Mouse (Mus musculus) liver, embryonic 14.5 days (tissue): ENCODE measurements around the gene Knop1. TPM values are rescaled to one million over a fixed set of nuclear protein-coding genes. Genes with fewer than 3 reads are reported as not detected.

ENCODE experiments used
- ATAC-seq: fragments of 200-750 bp; cut with Nextera tagmentation; 2 replicates; pipeline ENCODE4 v1.8.0; 2017; ENCODE audit warnings: moderate number of reproducible peaks, mild to moderate bottlenecking, moderate library complexity; ENCODE audit not compliant: insufficient read depth
- DNase-seq, 3 experiments: peaks; one replicate each; pipeline ENCODE4 v3.0.0-alpha.2; 2012 to 2013; ENCODE audit warnings: low read depth in 3 of 3, low spot score in 3 of 3
- H3K27ac ChIP-seq: fragments of 300-500 bp; sonication (generic); 2 replicates; pipeline ENCODE4 v1.5.1; 2014; ENCODE audit warnings: moderate library complexity, mild to moderate bottlenecking, control low read depth, inconsistent platforms
- H3K27me3 ChIP-seq: fragments of 300-500 bp; sonication (generic); 2 replicates; pipeline ENCODE4 v1.6.1; 2014; ENCODE audit warnings: mild to moderate bottlenecking, low read length, moderate library complexity; ENCODE audit not compliant: control insufficient read depth, insufficient read depth
- H3K36me3 ChIP-seq: fragments of 300-500 bp; sonication (generic); replicated peaks from 2 replicates; pipeline ENCODE4 v1.6.1; 2014; ENCODE audit warnings: low read depth; ENCODE audit not compliant: control insufficient read depth, insufficient read depth
- H3K4me1 ChIP-seq, 2 experiments: fragments of 200-500 bp in 1 of 2; fragments of 300-500 bp in 1 of 2; sonication (generic) in 1 of 2; replicated peaks; 2 replicates each; pipeline ENCODE4 v1.6.1; 2012 to 2014; ENCODE audit warnings: antibody characterized with exemption in 1 of 2, inconsistent platforms in 1 of 2, low read length in 1 of 2; ENCODE audit not compliant: control insufficient read depth in 2 of 2, insufficient read depth in 2 of 2
- H3K4me2 ChIP-seq: fragments of 300-500 bp; sonication (generic); 2 replicates; pipeline ENCODE4 v1.6.1; 2014; ENCODE audit warnings: low read depth, mild to moderate bottlenecking, control low read depth, moderate library complexity
- H3K4me3 ChIP-seq, 2 experiments: fragments of 200-500 bp in 1 of 2; fragments of 300-500 bp in 1 of 2; sonication (generic) in 1 of 2; 2 replicates each; pipeline ENCODE4 v1.5.1; 2012 to 2014; ENCODE audit warnings: low read depth in 2 of 2, low read length in 2 of 2, mild to moderate bottlenecking in 2 of 2, control low read depth in 1 of 2, inconsistent platforms in 1 of 2, moderate library complexity in 1 of 2; ENCODE audit not compliant: insufficient read depth in 1 of 2
- H3K9ac ChIP-seq: fragments of 300-500 bp; sonication (generic); replicated peaks from 2 replicates; pipeline ENCODE4 v1.6.1; 2014; ENCODE audit warnings: mild to moderate bottlenecking, control low read depth, moderate library complexity
- H3K9me3 ChIP-seq: fragments of 300-500 bp; sonication (generic); 2 replicates; pipeline ENCODE4 v1.6.1; 2016; ENCODE audit warnings: low read length, mixed read lengths; ENCODE audit not compliant: control insufficient read depth
- CTCF ChIP-seq: IDR thresholded peaks from 2 replicates; pipeline ENCODE4 v1.5.1; 2016; ENCODE audit warnings: antibody characterized with exemption, low read depth, control low read depth
- EP300 ChIP-seq: IDR thresholded peaks from 2 replicates; pipeline ENCODE4 v1.6.1; 2016; ENCODE audit warnings: antibody characterized with exemption, low read depth
- WGBS: fragments of 180-500 bp; shearing (Covaris S2); extraction: QIAGEN DNeasy Blood & Tissue Kit; methylation state at CpG from one replicate; pipeline ENCODE4 v1.1.7; 2014; ENCODE audit not compliant: insufficient replicate concordance; 5-methylcytosine and 5-hydroxymethylcytosine counted together
- polyA plus RNA-seq, 2 experiments: library from polyadenylated mRNA; depleted of rRNA in 1 of 2; stranded (reverse) in 1 of 2; unstranded in 1 of 2; fragments of >200 nt; fragmentation: Nextera tagmentation in 1 of 2; extraction: Ambion mirVana in 1 of 2; gene quantifications; 2 replicates each; pipeline versions ENCODE4 v1.2.1 to v1.2.3; 2012 to 2014

Gene Knop1
- polyA plus RNA-seq (2012; rRNA removed): 8.0 and 11.0 TPM in 2 replicates
- 32.0 and 34.8 TPM in 2 replicates for polyA plus RNA-seq (2014; fragmentation: Nextera tagmentation; extraction: Ambion mirVana)

GRCm38 (mm10) chr7:118855877-118856304 lies at the start of gene Knop1:
TSS of gene Knop1 (minus strand) at chr7:118856254.
- Histone ChIP-seq H3K36me3 (peaks cover 3% of the 10 kb centered on the region), H3K27me3 (no peaks in the 10 kb centered on the region), H3K4me3 (peak within 1 kb of the TSS; percentile 82 to 89), H3K4me2 (peak within 1 kb of the TSS; percentile 80), H3K4me1 (peaks cover 2 to 7% of the 10 kb centered on the region in 2 experiments; a peak in 3 of 4 replicates), H3K9ac (peak within 1 kb of the TSS; percentile 80), H3K9me3 (no peaks in the 10 kb centered on the region), H3K27ac (no peak within 1 kb of the TSS)
- no peak for DNase-seq
- no peak for TF ChIP-seq CTCF
- TF ChIP-seq EP300: no peak
- under 1% methylated on average over 46 of the region's 46 CpGs for WGBS
- ATAC-seq: peak; percentile 81

- Histone ChIP-seq H3K27ac (no peak overlapping the region), H3K27me3 (no peaks in the 10 kb centered on the region), H3K9ac (no peak overlapping the region), H3K9me3 (no peaks in the 10 kb centered on the region), H3K4me1 (no peaks in the 10 kb centered on the region), H3K36me3 (no peaks in the 10 kb centered on the region), H3K4me3 (no peak overlapping the region), H3K4me2 (no peak overlapping the region)
- WGBS: 71% methylated on average over 4 of the region's 4 CpGs
- DNase-seq (no peak), ATAC-seq (no peak)
- no peak for TF ChIP-seq CTCF
- TF ChIP-seq EP300: no peak
Observed at GRCm38 (mm10) chr7:118904530-118904929, 48.5 kb upstream of the Knop1 start.

- no peak for DNase-seq
- Histone ChIP-seq H3K9ac (no peak overlapping the region), H3K4me1 (no peaks in the 10 kb centered on the region), H3K27ac (no peak overlapping the region), H3K4me2 (no peak overlapping the region), H3K9me3 (no peaks in the 10 kb centered on the region), H3K27me3 (no peaks in the 10 kb centered on the region), H3K36me3 (no peaks in the 10 kb centered on the region), H3K4me3 (no peak overlapping the region)
- ATAC-seq: no peak
- 64% methylated on average over 9 of the region's 9 CpGs for WGBS
- no peak for TF ChIP-seq EP300
- TF ChIP-seq CTCF: no peak
Observed at GRCm38 (mm10) chr7:118903879-118904278, 47.8 kb upstream of the Knop1 start.

GRCm38 (mm10) chr7:118902944-118903343 lies 46.9 kb upstream of the Knop1 start:
- no peaks in the 10 kb centered on the region for H3K9me3 ChIP-seq
- no peak for DNase-seq
- TF ChIP-seq EP300 (no peak), CTCF (no peak)
- no peaks in the 10 kb centered on the region for H3K4me1 ChIP-seq
- no peak overlapping the region for H3K27ac ChIP-seq
- WGBS: 56% methylated on average over 13 of the region's 13 CpGs
- H3K4me3 ChIP-seq: no peak overlapping the region
- no peak overlapping the region for H3K4me2 ChIP-seq
- H3K9ac ChIP-seq: no peak overlapping the region
- no peaks in the 10 kb centered on the region for H3K27me3 ChIP-seq
- H3K36me3 ChIP-seq: no peaks in the 10 kb centered on the region
- ATAC-seq: no peak

- Histone ChIP-seq H3K4me3 (no peak overlapping the region), H3K4me2 (no peak overlapping the region), H3K4me1 (no peaks in the 10 kb centered on the region), H3K36me3 (no peaks in the 10 kb centered on the region), H3K9ac (no peak overlapping the region), H3K9me3 (no peaks in the 10 kb centered on the region), H3K27me3 (no peaks in the 10 kb centered on the region), H3K27ac (no peak overlapping the region)
- no peak for TF ChIP-seq EP300
- TF ChIP-seq CTCF: no peak
- DNase-seq (no peak), ATAC-seq (no peak)
- 58% methylated on average over 2 of the region's 2 CpGs for WGBS
Observed at GRCm38 (mm10) chr7:118900090-118900489, 44.0 kb upstream of the Knop1 start.
